Mouse (Mus musculus): Measurements from ENCODE around the gene Atp1b3.
"Not testable (repeated sequence)": the region's sequence is repeated elsewhere in the genome, so short reads cannot be mapped to it uniquely, and the experiment has no call there.

Atp1b3 gene

DNA sequence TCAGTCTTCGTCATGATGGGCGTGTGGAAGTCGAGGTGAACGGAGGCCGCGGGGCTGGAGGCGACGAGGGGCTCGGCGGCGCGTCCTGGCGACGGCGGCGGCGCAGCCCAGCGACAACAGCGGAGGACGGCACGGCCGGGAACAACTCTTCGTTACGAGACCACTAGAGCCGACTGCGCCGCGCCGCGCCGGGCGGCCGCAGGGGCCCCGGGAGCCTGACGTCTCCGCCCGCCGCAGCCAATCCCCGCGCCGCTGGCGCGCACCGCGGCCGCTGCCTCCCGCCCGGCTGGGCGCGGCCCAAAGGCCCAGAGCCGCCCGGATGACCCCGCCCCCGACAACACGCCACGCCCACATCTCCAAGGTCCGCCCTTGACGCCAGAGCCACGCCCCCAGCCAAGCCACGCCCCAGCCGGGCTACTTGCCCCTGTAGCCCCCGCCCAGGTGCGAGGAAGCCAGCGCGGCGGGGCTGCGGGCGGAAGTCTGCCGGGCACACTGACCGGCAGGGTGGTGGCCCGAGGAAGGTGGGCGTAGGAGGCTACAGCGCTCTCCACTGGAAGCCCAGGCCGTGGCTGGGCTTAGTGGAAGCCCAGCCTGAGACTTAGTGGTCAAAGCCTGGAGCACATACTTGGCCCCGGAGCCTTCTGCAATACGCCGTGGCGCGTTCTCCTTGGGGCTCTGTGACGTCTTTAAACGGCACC lies at the start of gene Atp1b3:
Atp1b3 (minus strand) TSS at position 302 of the 698 bp plus-strand sequence.
- DNase-seq: peak; percentile 98 to 100

DNA sequence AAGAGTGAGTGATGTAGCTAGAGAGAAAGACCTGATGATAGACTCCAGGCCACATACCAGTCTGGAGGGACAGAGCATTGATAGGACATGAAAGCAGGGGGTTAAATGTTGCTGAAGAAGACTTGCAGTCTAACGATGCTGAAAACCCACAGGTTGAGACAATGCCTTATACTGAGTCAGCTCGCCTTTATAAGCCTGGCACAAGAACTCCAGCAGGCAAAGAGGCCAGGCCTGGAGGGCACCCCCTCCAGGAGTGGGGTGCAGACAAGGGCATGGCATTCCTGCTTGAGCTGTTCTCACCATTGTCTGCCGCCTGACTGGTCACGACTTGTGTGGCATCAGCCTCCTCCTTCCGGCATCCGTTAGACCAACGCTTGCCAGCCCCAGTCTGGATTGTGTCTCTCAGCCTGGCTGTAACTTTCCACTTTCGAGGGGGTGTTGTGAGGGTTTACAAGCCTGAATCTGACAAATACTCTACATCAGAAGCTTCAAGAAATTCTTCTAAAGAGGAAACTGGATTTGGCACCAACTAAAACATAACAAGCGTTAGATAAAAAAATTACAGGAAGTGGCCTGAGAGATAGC lies 48.7 kb upstream of the Atp1b3 start:
- peak; percentile 39 to 52 for DNase-seq

DNA sequence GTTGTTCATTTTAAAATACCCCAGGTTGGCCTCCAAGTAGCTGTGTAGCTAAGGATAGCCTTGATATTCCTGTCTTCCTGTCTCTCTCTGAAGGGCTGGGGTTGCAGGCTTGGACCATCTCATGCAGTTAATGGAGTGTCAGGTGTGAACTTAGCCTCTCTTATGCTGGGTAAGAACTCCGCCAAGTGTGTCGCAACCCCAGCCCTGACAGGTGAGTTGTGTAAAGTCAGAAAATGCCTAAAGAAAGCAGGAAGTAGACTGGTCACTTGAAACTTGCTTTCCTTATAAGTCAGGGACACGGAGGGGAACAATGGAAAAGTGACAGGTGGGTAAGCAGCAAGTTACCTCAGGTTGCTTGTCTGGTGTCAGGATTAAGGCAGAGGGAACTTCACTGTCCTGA lies 40.1 kb upstream of the Atp1b3 start:
- DNase-seq: no peak

DNA sequence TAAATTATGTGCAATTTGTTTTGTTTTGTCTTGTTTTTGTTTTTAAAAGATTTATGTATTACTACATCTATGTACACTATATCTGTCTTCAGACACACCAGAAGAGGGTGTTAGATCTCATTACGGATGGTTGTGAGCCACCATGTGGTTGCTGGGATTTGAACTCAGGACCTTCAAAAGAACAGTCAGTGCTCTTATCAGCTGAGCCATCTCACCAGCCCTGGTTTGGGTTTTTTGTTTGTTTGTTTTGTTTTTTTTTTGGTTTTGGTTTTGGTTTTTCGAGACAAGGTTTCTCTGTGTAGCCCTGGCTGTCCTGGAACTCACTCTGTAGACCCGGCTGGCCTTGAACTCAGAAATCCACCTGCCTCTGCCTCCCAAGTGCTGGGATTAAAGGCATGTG lies 35.7 kb upstream of the Atp1b3 start:
- DNase-seq: not testable (repeated sequence)

DNA sequence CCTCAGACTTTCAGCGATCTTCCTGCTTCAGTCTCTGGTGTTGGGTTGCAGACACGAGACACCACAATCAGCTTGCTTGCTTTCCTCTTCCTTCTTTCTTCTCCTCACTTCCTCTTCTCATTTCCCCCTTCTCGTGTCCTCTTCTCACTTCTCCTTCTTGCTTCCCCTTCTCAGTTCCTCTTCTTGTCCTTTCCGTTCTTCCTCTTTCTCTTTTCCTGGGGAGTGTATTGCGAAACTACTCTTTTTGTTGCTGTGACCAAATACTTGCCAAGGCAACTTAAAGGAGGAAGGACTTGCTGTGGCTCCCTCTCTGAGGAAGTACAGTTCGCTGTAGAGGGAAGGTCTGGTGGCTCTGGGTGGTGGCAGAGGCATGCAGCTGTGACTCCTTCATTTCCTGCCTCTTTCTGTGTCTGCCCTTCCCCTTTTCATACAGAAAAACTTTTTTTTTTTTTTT lies 35.2 kb upstream of the Atp1b3 start:
- no peak for DNase-seq

DNA sequence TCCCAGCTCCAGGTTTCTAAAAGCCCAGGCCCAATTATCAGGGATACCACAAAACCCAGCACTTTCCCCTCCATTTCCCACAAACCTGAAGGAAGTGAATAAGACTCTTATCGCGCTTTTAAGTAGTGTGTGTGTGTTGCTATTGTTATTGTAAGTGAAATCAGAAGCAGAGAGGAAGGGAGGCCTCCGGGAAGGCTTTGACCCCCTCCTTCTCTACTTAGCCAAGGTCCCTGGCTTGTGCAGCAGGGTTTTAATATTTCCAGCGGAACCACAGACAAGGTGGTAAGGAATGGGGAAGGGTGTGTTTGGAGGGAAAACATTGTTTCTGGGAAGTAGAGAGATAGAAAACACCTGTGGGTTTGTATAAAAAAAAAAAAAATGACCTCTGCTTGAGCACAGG lies 34.4 kb upstream of the Atp1b3 start:
- no peak for DNase-seq

DNA sequence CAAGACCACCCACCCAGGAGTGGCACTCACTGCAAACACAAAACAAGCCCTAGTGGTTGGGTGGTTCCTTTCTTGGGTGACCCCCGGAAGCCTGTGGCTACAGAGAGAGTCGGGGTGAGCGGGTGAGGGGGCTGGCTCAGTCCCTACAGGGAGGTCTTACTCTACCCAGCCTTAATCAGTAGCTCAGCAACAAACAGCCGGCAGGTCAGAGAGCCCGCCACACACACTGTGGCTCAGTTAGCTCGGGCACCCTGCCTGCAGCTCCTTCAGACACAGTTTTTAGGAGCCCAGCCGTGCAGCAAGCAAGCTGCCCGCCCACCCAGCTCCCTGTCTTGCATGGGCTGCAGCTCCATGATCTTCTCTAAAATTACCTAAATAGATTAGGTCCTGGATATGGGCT lies 33.9 kb upstream of the Atp1b3 start:
- no peak for DNase-seq

DNA sequence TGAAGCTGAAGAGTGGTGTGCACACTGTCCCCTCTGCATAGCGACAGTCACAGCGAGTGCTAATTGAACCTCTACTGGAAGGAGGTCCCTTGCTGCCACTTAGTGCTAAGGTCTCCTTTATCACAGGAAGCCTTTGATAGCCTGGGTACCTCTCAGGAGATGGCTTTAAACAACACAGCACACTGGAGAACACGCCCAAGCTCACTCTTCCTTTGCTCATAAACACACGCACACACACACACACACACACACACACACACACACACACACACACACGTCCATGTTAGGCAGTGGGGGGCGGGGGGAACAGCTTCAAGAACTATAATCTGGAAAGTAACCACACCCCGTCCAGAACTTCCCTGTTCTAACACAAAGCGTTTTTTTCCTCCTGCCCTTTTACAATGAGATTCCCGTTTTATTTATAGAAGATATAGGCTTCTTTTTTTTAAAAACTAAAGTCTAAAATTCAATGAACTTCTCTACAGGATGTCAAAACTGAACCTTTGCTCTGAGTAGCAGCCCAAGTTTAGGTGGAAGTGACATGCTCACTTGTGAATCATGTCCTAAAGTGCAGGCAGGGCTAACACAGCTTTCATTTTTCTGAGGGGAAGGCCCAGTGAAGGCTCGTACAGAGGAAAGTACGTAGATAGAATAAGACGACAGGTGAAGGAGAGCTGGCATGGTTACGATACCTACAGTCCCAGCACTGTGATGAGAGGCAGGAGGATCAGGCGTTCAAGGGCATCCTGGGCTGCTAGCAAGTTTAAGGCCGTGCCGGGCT lies 30.9 kb upstream of the Atp1b3 start:
- DNase-seq: peak in 1 of 2 experiments; percentile 16

DNA sequence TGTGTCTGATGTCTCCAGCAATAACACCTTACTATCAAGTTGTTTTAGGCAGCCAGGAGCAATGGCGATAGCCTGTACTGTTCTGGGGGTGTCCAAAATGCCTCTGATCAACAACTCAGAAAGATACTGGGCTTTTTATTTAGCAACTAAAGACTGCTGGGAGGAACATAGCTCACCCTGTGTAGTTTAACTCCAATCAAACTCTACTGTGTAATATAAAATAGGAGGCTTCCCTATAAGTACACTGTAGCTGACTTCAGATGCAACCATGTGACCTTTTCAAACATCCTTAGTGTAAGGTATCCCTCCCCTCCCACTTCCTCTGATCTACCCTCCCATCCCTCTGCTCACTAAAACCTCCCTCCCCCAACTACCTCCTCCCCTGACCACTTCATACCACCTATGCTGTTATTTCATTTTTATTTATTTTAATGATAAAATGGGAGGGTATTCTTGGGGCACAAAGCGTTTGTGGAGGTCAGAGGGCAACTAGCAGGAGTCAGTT lies 29.5 kb upstream of the Atp1b3 start:
- DNase-seq: no peak

DNA sequence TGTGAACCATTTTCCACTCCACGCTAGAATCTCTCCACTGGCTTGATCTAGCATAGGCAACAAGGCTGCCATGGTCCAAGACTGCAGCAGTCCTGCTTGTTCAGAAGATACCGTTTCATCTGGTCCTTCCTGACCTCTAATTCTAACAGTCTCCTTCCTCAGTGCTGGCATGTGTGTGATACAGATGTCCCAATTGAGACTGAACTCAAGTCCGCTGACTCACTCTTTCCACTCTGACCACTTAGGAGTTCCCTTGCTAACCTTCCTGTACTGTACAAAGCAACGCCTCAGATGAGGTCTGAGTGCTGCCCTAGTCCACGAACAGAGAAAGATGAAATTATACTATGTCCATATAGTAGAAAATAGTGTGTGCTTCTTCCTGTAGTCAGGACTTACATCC lies 28.9 kb upstream of the Atp1b3 start:
- DNase-seq: no peak

DNA sequence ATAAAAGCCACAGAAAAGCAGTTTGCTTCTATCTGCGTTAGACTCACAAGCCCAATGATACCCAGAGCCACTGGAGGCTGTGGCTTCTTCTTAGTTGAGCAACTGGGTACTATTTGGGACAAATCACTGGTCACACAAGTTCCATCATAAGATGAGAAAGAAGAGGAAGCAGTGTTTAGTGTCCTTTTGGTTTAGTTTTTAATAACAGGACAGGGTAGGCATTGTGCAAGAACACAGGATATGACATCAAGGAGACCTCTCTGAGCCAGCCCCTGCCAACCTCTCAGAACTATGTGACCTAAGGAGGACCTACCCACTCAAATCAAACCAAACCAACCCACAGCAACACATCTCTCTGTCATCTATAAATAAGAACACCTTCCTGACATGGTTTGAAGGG lies 27.7 kb upstream of the Atp1b3 start:
- no peak for DNase-seq

DNA sequence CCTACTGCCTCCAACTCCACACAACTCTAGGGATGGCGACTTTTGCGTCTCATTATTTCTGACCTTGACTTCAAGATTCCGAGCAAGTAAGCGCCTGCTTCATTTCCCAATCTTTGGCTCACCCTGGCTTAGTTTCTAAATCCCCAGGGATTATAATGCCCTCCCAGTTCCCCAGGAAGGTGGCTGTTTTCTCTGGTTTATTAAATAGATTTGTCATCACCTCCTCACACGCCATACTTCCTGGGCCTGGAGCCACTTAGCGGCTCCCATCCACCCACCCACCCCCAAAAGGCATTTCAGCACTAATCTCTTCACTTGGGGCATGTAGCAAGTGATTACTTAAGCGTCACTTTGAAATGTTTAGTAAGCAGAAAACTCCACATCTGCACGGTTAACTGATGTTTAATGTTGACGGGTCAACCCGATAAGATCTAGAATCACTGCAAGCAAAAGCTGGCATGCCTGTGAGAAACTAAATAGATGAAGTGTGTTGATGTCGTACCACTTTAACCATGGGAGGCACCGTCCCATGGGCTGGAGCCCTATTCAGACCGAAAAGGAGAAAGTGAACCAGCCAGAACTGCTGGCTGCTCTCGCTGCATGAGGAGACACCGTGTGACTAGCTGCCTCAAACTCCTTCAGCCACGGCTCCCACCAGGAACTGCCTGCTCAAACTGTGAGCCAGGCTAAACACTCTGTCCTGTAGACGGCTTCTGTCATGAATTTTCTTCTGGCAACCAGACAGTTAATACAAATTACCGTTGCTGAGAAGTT lies 19.7 kb upstream of the Atp1b3 start:
- no peak for DNase-seq

DNA sequence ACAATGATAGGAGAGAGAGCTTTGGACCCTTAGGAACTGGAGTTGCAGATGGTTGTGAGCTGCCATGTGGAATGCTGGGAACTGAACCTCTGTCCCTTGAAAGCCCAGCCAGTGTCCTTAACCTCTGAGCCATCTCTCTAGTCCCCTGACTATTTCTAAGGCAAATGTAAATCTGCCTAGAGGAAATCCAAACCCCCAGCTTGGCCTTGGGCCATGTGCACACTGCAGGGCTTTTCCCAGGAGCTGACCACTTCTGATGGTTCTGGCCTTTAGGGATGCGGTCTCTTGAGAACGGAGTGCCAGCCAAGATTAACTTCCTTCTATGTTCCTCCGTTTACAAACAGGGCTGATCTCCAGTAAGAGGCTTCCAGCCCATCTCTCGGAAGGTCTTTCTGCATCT lies 18.5 kb upstream of the Atp1b3 start:
- DNase-seq: no peak

DNA sequence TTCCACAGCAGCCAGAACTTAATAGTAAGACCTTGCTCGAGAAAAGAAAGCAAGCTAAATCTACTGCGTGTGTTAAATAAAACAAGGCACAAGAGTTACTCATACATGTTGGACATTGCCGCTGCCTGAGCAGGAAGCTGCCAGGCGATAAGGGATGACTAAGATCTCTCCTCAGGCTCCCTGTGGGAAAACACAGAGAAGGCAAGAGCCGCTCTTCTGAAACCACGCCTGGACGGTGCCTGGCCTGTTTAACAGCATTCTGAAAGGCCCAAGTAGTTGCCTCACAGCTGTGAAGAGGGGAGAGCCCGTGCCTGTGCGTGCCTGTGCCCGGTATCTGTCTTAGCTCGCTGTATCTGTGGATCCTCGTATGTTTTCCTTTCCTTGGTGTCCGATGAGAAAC lies 17.2 kb upstream of the Atp1b3 start:
- DNase-seq: no peak

DNA sequence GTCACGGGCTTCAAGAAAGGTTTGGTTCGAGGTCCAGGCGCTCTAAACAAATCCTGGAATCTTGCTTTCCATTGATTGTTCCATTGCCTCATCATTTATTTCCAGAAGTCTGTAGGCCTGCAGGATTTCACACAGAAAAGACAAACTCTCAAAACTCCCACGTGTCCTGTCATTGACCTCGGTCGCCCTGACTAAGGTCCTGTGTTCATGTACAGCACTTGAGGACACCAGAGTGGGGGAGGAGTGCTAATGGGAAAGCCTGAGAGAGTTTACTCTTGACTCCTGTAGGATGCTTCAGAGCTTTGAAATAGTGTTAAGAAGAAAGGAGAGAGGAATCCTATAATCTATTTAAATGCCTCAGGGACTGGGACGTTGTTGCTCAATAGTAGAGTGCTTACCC lies 15.3 kb upstream of the Atp1b3 start:
- no peak for DNase-seq

DNA sequence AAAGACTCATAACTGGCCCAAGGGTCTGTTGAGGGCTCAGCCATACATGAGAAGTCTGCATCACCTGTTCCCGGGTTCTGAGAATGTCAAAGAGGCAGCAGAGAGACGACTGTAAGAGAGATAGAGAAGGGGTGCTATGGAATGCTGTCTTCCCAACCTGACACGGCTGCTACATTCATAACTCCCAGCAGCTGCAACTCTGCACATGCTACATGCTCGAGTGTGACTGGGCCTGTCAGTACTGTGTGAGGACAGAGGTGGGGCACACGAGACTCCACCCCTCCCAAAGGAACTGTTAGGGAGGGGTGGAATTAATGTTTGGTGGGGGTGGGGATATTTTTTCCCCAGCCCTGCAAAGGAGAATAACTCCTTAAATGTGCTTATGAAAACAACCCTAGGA lies 14.5 kb upstream of the Atp1b3 start:
- DNase-seq: no peak

DNA sequence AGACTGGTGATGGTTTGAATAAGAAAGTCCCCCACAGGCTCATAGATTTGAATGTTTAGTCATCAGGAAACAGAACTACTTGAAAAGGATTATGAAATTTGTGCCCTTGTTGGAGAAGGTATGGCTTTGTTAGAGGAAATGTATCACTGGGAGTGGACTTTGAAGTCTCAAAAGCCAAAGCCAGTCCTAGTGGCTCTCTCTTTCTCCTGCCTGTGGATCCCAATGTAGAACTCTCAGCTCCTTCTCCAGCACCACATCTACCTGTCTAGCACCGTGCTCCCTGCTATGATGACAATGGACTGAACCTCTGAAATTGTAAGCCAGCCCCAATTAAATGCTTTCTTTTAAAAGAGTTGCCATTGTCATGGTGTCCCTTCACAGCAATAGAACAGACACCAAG lies 12.9 kb upstream of the Atp1b3 start:
- no peak for DNase-seq

DNA sequence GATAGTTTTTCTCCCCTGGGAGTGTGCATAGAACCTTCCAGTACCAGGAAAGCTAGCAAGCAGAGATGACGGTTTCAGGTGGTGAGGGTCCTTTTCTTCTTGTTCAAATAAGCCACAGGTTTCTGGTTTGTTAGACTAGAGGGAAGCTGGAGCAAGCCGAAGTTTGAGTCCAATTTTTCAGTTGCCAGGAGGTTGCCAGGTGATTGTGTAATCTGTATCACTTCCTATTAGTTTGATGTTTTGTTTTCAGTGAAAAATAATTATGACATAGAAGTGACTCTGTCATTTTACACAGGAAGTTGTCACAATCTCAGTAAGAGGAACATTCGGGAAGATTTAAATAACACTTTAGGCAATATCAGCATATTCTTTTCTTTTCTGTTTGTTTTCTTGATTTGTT lies 11.6 kb upstream of the Atp1b3 start:
- no peak for DNase-seq

DNA sequence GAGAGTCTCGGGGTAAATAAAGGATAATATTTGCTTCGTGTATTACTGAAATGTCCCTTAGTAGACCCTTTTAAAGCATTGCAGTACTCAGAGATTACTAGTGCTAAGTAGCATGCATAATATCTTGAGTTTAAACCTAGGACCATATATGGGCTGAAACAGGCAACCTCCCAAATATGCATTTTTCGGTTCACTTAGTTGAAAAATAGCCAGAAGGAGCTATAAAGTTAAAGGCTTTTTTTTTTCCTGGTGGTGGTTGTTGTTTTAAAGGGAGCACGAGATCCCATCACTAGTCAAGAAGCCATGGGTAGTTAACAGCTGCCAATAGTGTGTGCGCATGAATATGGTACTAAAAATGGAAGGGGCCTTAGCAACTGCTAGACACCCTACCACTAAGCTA lies 6.8 kb upstream of the Atp1b3 start:
- DNase-seq: no peak

DNA sequence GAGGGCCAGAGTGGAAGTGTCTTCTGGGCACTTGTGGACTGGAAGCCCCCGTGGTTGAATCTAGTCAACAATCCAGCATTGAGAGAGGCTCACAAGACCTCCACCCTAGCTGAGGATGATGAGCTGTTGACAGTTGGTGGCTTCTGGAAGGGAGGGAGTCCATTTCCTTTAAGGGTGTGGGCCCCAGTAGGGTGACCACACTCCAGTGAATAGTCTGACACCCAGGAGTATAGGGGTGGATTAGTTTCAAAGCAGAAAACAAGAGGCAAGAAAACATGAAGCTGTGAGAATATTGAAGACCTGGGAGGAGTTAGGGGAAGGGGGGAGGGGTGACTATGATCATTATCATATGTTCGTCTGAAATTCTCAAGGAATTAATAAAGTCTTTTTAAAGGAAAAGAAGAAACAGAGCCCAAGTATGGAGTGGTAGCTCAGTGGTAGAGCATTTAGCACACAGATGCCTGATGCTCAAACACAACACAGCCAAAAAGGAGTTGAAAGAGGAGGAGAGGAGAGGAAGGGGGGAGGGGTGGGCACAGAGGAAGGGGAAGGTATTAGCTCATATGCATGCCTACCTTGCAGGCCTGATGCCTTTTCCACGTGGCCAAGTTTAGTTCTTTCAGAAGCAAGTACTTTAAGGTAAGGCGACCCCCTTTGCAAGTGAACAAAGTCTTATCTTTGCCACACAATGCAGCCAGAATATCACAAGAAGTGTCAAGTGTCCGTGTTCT lies 5.6 kb upstream of the Atp1b3 start:
- no peak for DNase-seq

DNA sequence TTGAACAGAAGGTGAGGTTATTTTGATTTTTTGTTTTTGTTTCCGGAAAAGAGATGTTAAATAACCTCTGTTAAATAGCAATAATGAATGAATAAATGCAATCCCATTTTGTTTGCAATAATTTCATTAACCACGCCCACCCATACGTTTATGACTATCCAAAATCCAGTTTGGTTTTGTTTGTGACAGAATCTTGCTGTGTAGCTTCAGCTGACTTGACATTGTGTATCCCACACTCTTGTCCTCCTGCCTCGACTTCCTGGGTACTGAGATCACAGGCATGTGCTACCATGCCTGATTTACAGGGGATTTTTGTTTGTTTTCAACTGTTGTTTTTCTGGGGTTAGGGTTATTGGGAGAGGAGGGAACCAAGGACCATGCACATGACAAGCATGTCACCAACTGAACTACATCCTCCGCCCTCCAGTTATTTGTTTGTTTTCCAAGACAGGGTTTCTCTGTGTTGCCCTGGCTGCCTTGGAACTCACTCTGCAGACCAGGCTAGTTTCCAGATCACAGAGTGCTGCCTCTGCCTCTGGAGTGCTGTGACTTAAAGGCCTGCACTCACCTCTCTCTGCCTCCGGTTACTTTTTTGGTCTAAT lies 1.1 kb upstream of the Atp1b3 start:
- no peak for DNase-seq

DNA sequence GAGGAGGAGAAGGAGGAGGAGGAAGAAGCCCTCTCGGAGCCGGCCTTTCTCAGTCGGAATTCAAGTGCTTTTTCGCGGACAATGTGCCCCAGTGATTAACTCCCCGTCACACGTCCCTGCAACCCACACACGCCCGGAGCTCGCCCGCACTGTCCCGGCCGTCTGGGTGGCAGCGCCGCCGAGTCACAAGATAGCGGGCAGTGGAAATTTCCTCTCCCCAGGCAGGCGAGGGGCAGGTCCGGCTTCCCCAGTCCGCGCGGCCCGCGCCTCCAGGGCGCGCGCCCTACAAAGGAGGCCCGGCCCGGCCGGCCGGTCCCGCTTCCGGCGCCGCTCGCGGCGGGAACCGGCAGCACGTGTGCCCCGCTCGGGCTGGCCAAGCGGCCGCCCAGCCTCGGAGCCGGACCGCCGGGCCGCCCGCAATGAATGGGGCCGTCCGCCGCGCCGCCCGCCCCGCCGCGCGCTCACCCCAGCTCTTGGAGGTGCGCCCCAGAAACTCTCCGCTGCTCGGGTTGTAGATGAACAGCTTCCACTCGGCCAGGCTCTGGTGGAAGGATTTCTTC lies 581 bp downstream of the Atp1b3 start:
- peak; percentile 78 to 83 for DNase-seq

Measured in kidney, postnatal 36 days (tissue).